Mouse (Mus musculus) hindbrain, embryonic 10.5 days (tissue): ENCODE results near the gene Rack1. TPM values are rescaled to one million over a fixed set of nuclear protein-coding genes. Genes with fewer than 3 reads are reported as not detected.
A peak's percentile ranks its signal among the peaks of the same experiment; 100 is the strongest.
"Not testable (repeated sequence)": the region's sequence is repeated elsewhere in the genome, so short reads cannot be mapped to it uniquely, and the experiment has no call there.

Experiments used
- DNase-seq: peaks from one replicate; pipeline ENCODE4 v3.0.0-alpha.2; 2017; ENCODE audit warnings: low spot score
- H3K27ac ChIP-seq: fragments of 300-500 bp; sonication (generic); 2 replicates; pipeline ENCODE4 v1.5.1; 2016; ENCODE audit warnings: mild to moderate bottlenecking, moderate library complexity
- H3K27me3 ChIP-seq: fragments of 300-500 bp; sonication (generic); 2 replicates; pipeline ENCODE4 v1.6.1; 2016; ENCODE audit warnings: mild to moderate bottlenecking; ENCODE audit not compliant: poor library complexity, insufficient read depth, severe bottlenecking
- H3K36me3 ChIP-seq: fragments of 300-500 bp; sonication (generic); 2 replicates; pipeline ENCODE4 v1.6.1; 2016; ENCODE audit warnings: mild to moderate bottlenecking, moderate library complexity
- H3K4me1 ChIP-seq: fragments of 300-500 bp; sonication (generic); replicated peaks from 2 replicates; pipeline ENCODE4 v1.6.1; 2016; ENCODE audit warnings: mild to moderate bottlenecking
- H3K4me3 ChIP-seq: fragments of 300-500 bp; sonication (generic); 2 replicates; pipeline ENCODE4 v1.5.1; 2016; ENCODE audit warnings: mild to moderate bottlenecking, moderate library complexity
- H3K9me3 ChIP-seq: fragments of 300-500 bp; sonication (generic); 2 replicates; pipeline ENCODE4 v1.6.1; 2016; ENCODE audit warnings: mild to moderate bottlenecking, moderate library complexity
- WGBS: fragments of 180-500 bp; shearing (Covaris S2); methylation state at CpG from one replicate; pipeline ENCODE4 v1.1.7; 2016; 5-methylcytosine and 5-hydroxymethylcytosine counted together
- polyA plus RNA-seq: library from polyadenylated mRNA; unstranded; fragments of >200 nt; fragmentation: Nextera tagmentation; extraction: Ambion mirVana; gene quantifications from 2 replicates; pipeline ENCODE4 v1.2.1, GENCODE M21; 2016

Rack1 gene
- polyA plus RNA-seq, 1 experiment from 2014 or later: 672 TPM

GRCm38 (mm10) chr11:48825979-48826751, 26.0 kb downstream of the Rack1 start, which contains the start of the genes Trim7 and Gm12184:
TSS of gene Trim7 (plus strand) at chr11:48826140.
TSS of gene Gm12184 (minus strand) at chr11:48826655.
- H3K4me1 ChIP-seq: peaks cover 18% of the 10 kb centered on the region
- peak within 1 kb of the TSS; percentile 79 for H3K27ac ChIP-seq
- not testable (repeated sequence) for H3K36me3 ChIP-seq, H3K9me3 ChIP-seq, DNase-seq
- H3K27me3 ChIP-seq: peaks cover 33% of the 10 kb centered on the region
- WGBS: under 1% methylated on average over 67 of the region's 92 CpGs
- peak within 1 kb of the TSS; percentile 54 for H3K4me3 ChIP-seq

- peak overlapping the region; percentile 79 for H3K27ac ChIP-seq
- DNase-seq: peak; percentile 29
- WGBS: under 1% methylated on average over 6 of the region's 6 CpGs
- H3K36me3 ChIP-seq: no peaks in the 10 kb centered on the region
- H3K4me1 ChIP-seq: peaks cover 18% of the 10 kb centered on the region
- peak overlapping the region; percentile 53 for H3K4me3 ChIP-seq
- peaks cover 4% of the 10 kb centered on the region; the same call in 1 of the 2 replicates for H3K9me3 ChIP-seq
- H3K27me3 ChIP-seq: peaks cover 33% of the 10 kb centered on the region
Measured at GRCm38 (mm10) chr11:48826752-48827096, 26.6 kb downstream of the Rack1 start.

- Histone ChIP-seq H3K36me3 (no peaks in the 10 kb centered on the region), H3K4me1 (peaks cover 18% of the 10 kb centered on the region), H3K27ac (no peak overlapping the region), H3K9me3 (peaks cover 4% of the 10 kb centered on the region; the same call in 1 of the 2 replicates), H3K27me3 (peaks cover 33% of the 10 kb centered on the region), H3K4me3 (no peak overlapping the region)
- 77% methylated on average over 6 of the region's 6 CpGs for WGBS
- DNase-seq: no peak
Measured at GRCm38 (mm10) chr11:48827926-48828325, 27.8 kb downstream of the Rack1 start.

GRCm38 (mm10) chr11:48830279-48830678, 30.1 kb downstream of the Rack1 start:
- H3K4me1 ChIP-seq: peaks cover 7% of the 10 kb centered on the region; the same call in 1 of the 2 replicates
- WGBS: 73% methylated on average over 2 of the region's 2 CpGs
- no peak overlapping the region for H3K27ac ChIP-seq
- H3K36me3 ChIP-seq: no peaks in the 10 kb centered on the region
- peaks cover 19% of the 10 kb centered on the region for H3K27me3 ChIP-seq
- peaks cover 4% of the 10 kb centered on the region; the same call in 1 of the 2 replicates for H3K9me3 ChIP-seq
- no peak overlapping the region for H3K4me3 ChIP-seq
- DNase-seq: no peak

- DNase-seq: no peak
- 76% methylated on average over 2 of the region's 2 CpGs for WGBS
- Histone ChIP-seq H3K4me1 (peaks cover 7% of the 10 kb centered on the region; the same call in 1 of the 2 replicates), H3K4me3 (no peak overlapping the region), H3K27me3 (peaks cover 29% of the 10 kb centered on the region), H3K9me3 (peaks cover 4% of the 10 kb centered on the region; the same call in 1 of the 2 replicates), H3K36me3 (no peaks in the 10 kb centered on the region), H3K27ac (no peak overlapping the region)
Measured at GRCm38 (mm10) chr11:48831273-48831672, 31.1 kb downstream of the Rack1 start.

- Histone ChIP-seq H3K9me3 (no peaks in the 10 kb centered on the region), H3K27me3 (peaks cover 35% of the 10 kb centered on the region), H3K4me3 (peak overlapping the region; percentile 62), H3K36me3 (no peaks in the 10 kb centered on the region), H3K27ac (no peak overlapping the region), H3K4me1 (peaks cover 15% of the 10 kb centered on the region)
- 41% methylated on average over 9 of the region's 9 CpGs for WGBS
- DNase-seq: no peak
Measured at GRCm38 (mm10) chr11:48833078-48833730, 33.1 kb downstream of the Rack1 start.

GRCm38 (mm10) chr11:48833731-48834639, 33.9 kb downstream of the Rack1 start:
- peak overlapping the region; percentile 56; the same call in 1 of the 2 replicates for H3K27ac ChIP-seq
- WGBS: under 1% methylated on average over 30 of the region's 30 CpGs
- H3K4me3 ChIP-seq: peak overlapping the region; percentile 62
- H3K9me3 ChIP-seq: no peaks in the 10 kb centered on the region
- peak; percentile 91 for DNase-seq
- H3K27me3 ChIP-seq: peaks cover 41% of the 10 kb centered on the region
- H3K4me1 ChIP-seq: peaks cover 22% of the 10 kb centered on the region
- H3K36me3 ChIP-seq: no peaks in the 10 kb centered on the region

- H3K36me3 ChIP-seq: no peaks in the 10 kb centered on the region
- no peak for DNase-seq
Measured at GRCm38 (mm10) chr11:48835923-48836322, 35.8 kb downstream of the Rack1 start.

GRCm38 (mm10) chr11:48836990-48837309, 36.8 kb downstream of the Rack1 start:
- H3K4me3 ChIP-seq: peak overlapping the region; percentile 84
- peaks cover 22% of the 10 kb centered on the region for H3K4me1 ChIP-seq
- peaks cover 52% of the 10 kb centered on the region for H3K27me3 ChIP-seq
- peak overlapping the region; percentile 74; the same call in 1 of the 2 replicates for H3K27ac ChIP-seq
- H3K36me3 ChIP-seq: no peaks in the 10 kb centered on the region
- DNase-seq: no peak
- no peaks in the 10 kb centered on the region for H3K9me3 ChIP-seq
- WGBS: 6% methylated on average over 11 of the region's 11 CpGs

More at GRCm38 (mm10) chr11:48835923-48836322, 35.8 kb downstream of the Rack1 start:
- H3K9me3 ChIP-seq: no peaks in the 10 kb centered on the region
- no peak overlapping the region for H3K4me3 ChIP-seq
- H3K27ac ChIP-seq: no peak overlapping the region
- 80% methylated on average over 6 of the region's 6 CpGs for WGBS
- H3K27me3 ChIP-seq: peaks cover 52% of the 10 kb centered on the region
- peaks cover 22% of the 10 kb centered on the region for H3K4me1 ChIP-seq

- no peaks in the 10 kb centered on the region for H3K36me3 ChIP-seq
- H3K4me3 ChIP-seq: peak overlapping the region; percentile 84
- WGBS: under 1% methylated on average over 77 of the region's 77 CpGs
- H3K27ac ChIP-seq: peak overlapping the region; percentile 74
- peaks cover 22% of the 10 kb centered on the region for H3K4me1 ChIP-seq
- DNase-seq: peak; percentile 62
- H3K9me3 ChIP-seq: no peaks in the 10 kb centered on the region
- H3K27me3 ChIP-seq: peaks cover 52% of the 10 kb centered on the region
Measured at GRCm38 (mm10) chr11:48837310-48838180, 37.4 kb downstream of the Rack1 start.

GRCm38 (mm10) chr11:48838181-48838797, 38.2 kb downstream of the Rack1 start:
- no peaks in the 10 kb centered on the region for H3K36me3 ChIP-seq
- peaks cover 22% of the 10 kb centered on the region for H3K4me1 ChIP-seq
- peak overlapping the region; percentile 74; the same call in 1 of the 2 replicates for H3K27ac ChIP-seq
- 4% methylated on average over 16 of the region's 16 CpGs for WGBS
- peaks cover 57% of the 10 kb centered on the region for H3K27me3 ChIP-seq
- peak overlapping the region; percentile 84 for H3K4me3 ChIP-seq
- DNase-seq: peak; percentile 36
- no peaks in the 10 kb centered on the region for H3K9me3 ChIP-seq
